Mouse (Mus musculus) CH12.LX (cell line): ENCODE results near the gene Hs1bp3. TPM values are rescaled to one million over a fixed set of nuclear protein-coding genes. Genes with fewer than 3 reads are reported as not detected.

Experiments used
- DNase-seq: peaks from one replicate; pipeline ENCODE4 v3.0.0-alpha.2; 2013; ENCODE audit errors: extremely low read depth
- H3K27ac ChIP-seq: 2 replicates; pipeline ENCODE4 v1.5.1; 2012; ENCODE audit warnings: low read depth, mild to moderate bottlenecking, control low read depth, moderate library complexity; ENCODE audit not compliant: insufficient read depth
- H3K27me3 ChIP-seq: replicated peaks from 2 replicates; pipeline ENCODE3; 2012; ENCODE audit warnings: inconsistent platforms
- H3K36me3 ChIP-seq, 2 experiments: replicated peaks in 1 of 2; 2 replicates each; pipeline versions ENCODE3 to v1.6.1; 2012; ENCODE audit warnings: inconsistent platforms in 1 of 2, low read length in 1 of 2, mild to moderate bottlenecking in 1 of 2, mixed read lengths in 1 of 2, moderate library complexity in 1 of 2; ENCODE audit not compliant: control insufficient read depth in 1 of 2, insufficient read depth in 1 of 2
- H3K4me1 ChIP-seq, 2 experiments: 2 replicates each; pipeline ENCODE4 v1.6.1; 2012; ENCODE audit warnings: inconsistent platforms in 1 of 2, moderate library complexity in 1 of 2; ENCODE audit not compliant: insufficient read depth in 2 of 2, control insufficient read depth in 1 of 2
- H3K4me2 ChIP-seq: 2 replicates; pipeline ENCODE4 v1.6.1; 2012; ENCODE audit warnings: low read depth, mild to moderate bottlenecking, control low read depth; ENCODE audit not compliant: poor library complexity, insufficient read depth, severe bottlenecking
- H3K4me3 ChIP-seq, 3 experiments: fragments of 150-350 bp in 1 of 3; sonication (generic) in 1 of 3; replicated peaks in 1 of 3; 2 replicates each; pipeline versions ENCODE3 to v1.5.1; 2011 to 2012; ENCODE audit warnings: low read depth in 2 of 3, low read length in 2 of 3, mild to moderate bottlenecking in 2 of 3, moderate library complexity in 2 of 3, control low read depth in 1 of 3, improper control_type of control experiment in 1 of 3, inconsistent platforms in 1 of 3, mixed read lengths in 1 of 3; ENCODE audit not compliant: poor library complexity in 1 of 3
- H3K79me2 ChIP-seq: replicated peaks from 2 replicates; pipeline ENCODE4 v1.6.1; 2012; ENCODE audit warnings: mild to moderate bottlenecking, moderate library complexity; ENCODE audit not compliant: control insufficient read depth, poor library complexity, insufficient read depth, severe bottlenecking; ENCODE audit errors: extremely low read depth
- H3K9ac ChIP-seq: 2 replicates; pipeline ENCODE4 v1.6.1; 2012; ENCODE audit warnings: low read depth, mild to moderate bottlenecking, control low read depth, moderate library complexity; ENCODE audit not compliant: insufficient read depth
- H3K9me3 ChIP-seq: replicated peaks from 2 replicates; pipeline ENCODE3; 2012; ENCODE audit warnings: low read length, inconsistent platforms, mixed read lengths
- BHLHE40 ChIP-seq: IDR thresholded peaks from 2 replicates; pipeline ENCODE4 v1.6.1; 2011; ENCODE audit warnings: mild to moderate bottlenecking, low read depth, low read length, improper control_type of control experiment
- CHD1 ChIP-seq: IDR thresholded peaks from 2 replicates; pipeline ENCODE4 v1.6.1; 2012; ENCODE audit warnings: low read depth, low read length, improper control_type of control experiment, inconsistent platforms
- CHD2 ChIP-seq: IDR thresholded peaks from 2 replicates; pipeline ENCODE4 v1.6.1; 2011; ENCODE audit warnings: low read length, improper control_type of control experiment
- E2F4 ChIP-seq: IDR thresholded peaks from 2 replicates; pipeline ENCODE4 v1.6.1; 2011; ENCODE audit warnings: low read depth, low read length, improper control_type of control experiment; ENCODE audit not compliant: insufficient replicate concordance
- ELF1 ChIP-seq: IDR thresholded peaks from 2 replicates; pipeline ENCODE4 v1.6.1; 2014; ENCODE audit warnings: low read depth, mild to moderate bottlenecking, inconsistent platforms, low read length, improper control_type of control experiment
- EP300 ChIP-seq: IDR thresholded peaks from 2 replicates; pipeline ENCODE4 v1.6.1; 2011; ENCODE audit warnings: low read length, improper control_type of control experiment
- ETS1 ChIP-seq: conservative IDR thresholded peaks from 2 replicates; pipeline ENCODE4 v1.6.1; 2012; ENCODE audit warnings: low read depth, mild to moderate bottlenecking, inconsistent platforms, low read length, improper control_type of control experiment, moderate library complexity
- HCFC1 ChIP-seq: IDR thresholded peaks from 2 replicates; pipeline ENCODE4 v1.6.1; 2012; ENCODE audit warnings: low read depth, mild to moderate bottlenecking, inconsistent platforms, low read length, improper control_type of control experiment
- JUN ChIP-seq: IDR thresholded peaks from 2 replicates; pipeline ENCODE4 v1.6.1; 2011; ENCODE audit warnings: low read depth, mild to moderate bottlenecking, low read length, improper control_type of control experiment, moderate library complexity; ENCODE audit not compliant: insufficient read depth
- KAT2A ChIP-seq: IDR thresholded peaks from 2 replicates; pipeline ENCODE4 v1.6.1; 2012; ENCODE audit warnings: low read length, improper control_type of control experiment, inconsistent platforms; ENCODE audit not compliant: insufficient replicate concordance
- MAX ChIP-seq: IDR thresholded peaks from 2 replicates; pipeline ENCODE4 v1.6.1; 2011; ENCODE audit warnings: low read length, improper control_type of control experiment
- MEF2A ChIP-seq: IDR thresholded peaks from 2 replicates; pipeline ENCODE4 v1.6.1; 2014; ENCODE audit warnings: low read depth, mild to moderate bottlenecking, inconsistent platforms, low read length, improper control_type of control experiment, borderline replicate concordance
- MXI1 ChIP-seq: IDR thresholded peaks from 2 replicates; pipeline ENCODE4 v1.6.1; 2011; ENCODE audit warnings: mild to moderate bottlenecking, low read depth, low read length, improper control_type of control experiment
- NRF1 ChIP-seq: IDR thresholded peaks from 2 replicates; pipeline ENCODE4 v1.6.1; 2014; ENCODE audit warnings: low read depth, mild to moderate bottlenecking, inconsistent platforms, low read length, improper control_type of control experiment, moderate library complexity
- PAX5 ChIP-seq: IDR thresholded peaks from 2 replicates; pipeline ENCODE4 v1.6.1; 2012; ENCODE audit warnings: low read length, inconsistent platforms, mixed read lengths
- POLR2A ChIP-seq: IDR thresholded peaks from 2 replicates; pipeline ENCODE4 v1.6.1; 2011; ENCODE audit warnings: low read depth, mild to moderate bottlenecking, improper control_type of control experiment, low read length
- POLR2AphosphoS2 ChIP-seq: IDR thresholded peaks from 2 replicates; pipeline ENCODE4 v1.6.1; 2011; ENCODE audit warnings: low read depth, low read length, improper control_type of control experiment
- SIN3A ChIP-seq: IDR thresholded peaks from 2 replicates; pipeline ENCODE4 v1.6.1; 2012; ENCODE audit warnings: low read length, improper control_type of control experiment, inconsistent platforms
- SMC3 ChIP-seq: IDR thresholded peaks from 2 replicates; pipeline ENCODE4 v1.6.1; 2011; ENCODE audit warnings: low read depth, low read length, improper control_type of control experiment
- TBP ChIP-seq: conservative IDR thresholded peaks from 2 replicates; pipeline ENCODE4 v1.6.1; 2011; ENCODE audit warnings: low read depth, low read length, improper control_type of control experiment
- TCF12 ChIP-seq: IDR thresholded peaks from 2 replicates; pipeline ENCODE4 v1.6.1; 2014; ENCODE audit warnings: low read depth, mild to moderate bottlenecking, inconsistent platforms, low read length, improper control_type of control experiment
- UBTF ChIP-seq: IDR thresholded peaks from 2 replicates; pipeline ENCODE4 v1.6.1; 2012; ENCODE audit warnings: low read depth, mild to moderate bottlenecking, inconsistent platforms, low read length, improper control_type of control experiment, moderate library complexity
- USF1 ChIP-seq: IDR thresholded peaks from 2 replicates; pipeline ENCODE4 v1.6.1; 2014; ENCODE audit warnings: low read depth, mild to moderate bottlenecking, inconsistent platforms, low read length, improper control_type of control experiment
- ZC3H11A ChIP-seq: IDR thresholded peaks from 2 replicates; pipeline ENCODE4 v1.6.1; 2012; ENCODE audit warnings: low read depth, mild to moderate bottlenecking, inconsistent platforms, low read length, improper control_type of control experiment
- ZMIZ1 ChIP-seq: IDR thresholded peaks from 2 replicates; pipeline ENCODE4 v1.6.1; 2012; ENCODE audit warnings: low read depth, mild to moderate bottlenecking, inconsistent platforms, low read length, improper control_type of control experiment
- ZNF384 ChIP-seq: IDR thresholded peaks from 2 replicates; pipeline ENCODE4 v1.6.1; 2012; ENCODE audit warnings: low read depth, low read length, improper control_type of control experiment, inconsistent platforms
- dilution Hi-C: fragments of 300-500 bp; cut with MboI; formaldehyde crosslinking; loops from 2 replicates; pipeline ENCODE4 v1.14.3; 2020; ENCODE audit warnings: low sequenced_read_pairs; ENCODE audit not compliant: extremely low pct_unique_long_range_greater_than_20kb, extremely low pct_ligation_motif_present
- in situ Hi-C: fragments of 300-500 bp; cut with MboI; formaldehyde crosslinking; loops from 3 replicates; pipeline ENCODE4 v1.14.3; 2019; ENCODE audit warnings: low sequenced_read_pairs, low pct_ligation_motif_present, low pct_unique_long_range_greater_than_20kb, mixed read lengths
- polyA plus RNA-seq: library from polyadenylated mRNA; unstranded; fragments of >175 nt; gene quantifications from 2 replicates; pipeline ENCODE4 v1.2.1, GENCODE M21; 2012; ENCODE audit warnings: low read depth; ENCODE audit not compliant: insufficient read length
- total RNA-seq, 2 experiments: library from RNA; depleted of rRNA; stranded (reverse); fragments of 300-350 nt in 1 of 2; fragments of >200 nt in 1 of 2; gene quantifications; 2 replicates each; pipeline ENCODE4 v1.2.3; 2012 to 2014

The Hs1bp3 gene
- total and polyA plus RNA-seq, 3 experiments: 2.6 to 10.1 (median 4.7) TPM

- Histone ChIP-seq H3K4me1 (peaks cover 0 to 14% of the 10 kb centered on the region in 2 experiments; a peak in 2 of 4 replicates), H3K4me3 (no peak overlapping the region), H3K9ac (no peak overlapping the region), H3K9me3 (no peaks in the 10 kb centered on the region), H3K27ac (no peak overlapping the region), H3K27me3 (no peaks in the 10 kb centered on the region), H3K79me2 (no peaks in the 10 kb centered on the region), H3K4me2 (no peak overlapping the region), H3K36me3 (peaks cover 0 to 36% of the 10 kb centered on the region in 2 experiments)
- TF ChIP-seq HCFC1 (no peak), ZMIZ1 (no peak), SMC3 (no peak), POLR2AphosphoS2 (no peak), POLR2A (no peak), ZC3H11A (no peak), MEF2A (no peak), CHD1 (no peak), BHLHE40 (no peak), MXI1 (no peak)
- dilution Hi-C loops: no loop called here
- in situ Hi-C loops: loop anchor here (10.0 kb wide), 1 partner anchor 234 kb away; no protein-coding TSS in a partner anchor
- DNase-seq: no peak
Measured at GRCm38 (mm10) chr12:8289099-8289498, 24.1 kb upstream of the Hs1bp3 start.

GRCm38 (mm10) chr12:8289499-8289898 is 23.7 kb upstream of the Hs1bp3 start:
- dilution Hi-C loops: no loop called here
- no peak overlapping the region for H3K9ac ChIP-seq
- no peaks in the 10 kb centered on the region for H3K27me3 ChIP-seq
- H3K4me3 ChIP-seq: no peak overlapping the region
- TF ChIP-seq ETS1 (no peak), E2F4 (no peak), JUN (no peak), SIN3A (no peak), EP300 (no peak), KAT2A (no peak), POLR2A (no peak), MXI1 (no peak), UBTF (no peak), MAX (no peak), PAX5 (no peak), TCF12 (no peak), ELF1 (no peak), NRF1 (no peak), CHD2 (no peak), USF1 (no peak), CHD1 (no peak), ZNF384 (no peak), TBP (no peak)
- TF ChIP-seq, all 38 proteins: peak for 0
- H3K9me3 ChIP-seq: no peaks in the 10 kb centered on the region
- in situ Hi-C loops: loop anchor here (10.0 kb wide), 1 partner anchor 235 kb away; no protein-coding TSS in a partner anchor
- no peak overlapping the region for H3K4me2 ChIP-seq
- no peaks in the 10 kb centered on the region for H3K79me2 ChIP-seq
- peaks cover 0 to 32% of the 10 kb centered on the region in 2 experiments for H3K36me3 ChIP-seq
- no peak for DNase-seq
- no peak overlapping the region for H3K27ac ChIP-seq
- peaks cover 0 to 18% of the 10 kb centered on the region in 2 experiments; a peak in 2 of 4 replicates for H3K4me1 ChIP-seq
